Mouse (Mus musculus): ENCODE data around the gene Stau1.

Stau1 gene

GRCm38 (mm10) chr2:166983351-166983894 is 12.7 kb downstream of the Stau1 start:
- DNase-seq (ENCODE audit: low spot score) = no peak

DNA sequence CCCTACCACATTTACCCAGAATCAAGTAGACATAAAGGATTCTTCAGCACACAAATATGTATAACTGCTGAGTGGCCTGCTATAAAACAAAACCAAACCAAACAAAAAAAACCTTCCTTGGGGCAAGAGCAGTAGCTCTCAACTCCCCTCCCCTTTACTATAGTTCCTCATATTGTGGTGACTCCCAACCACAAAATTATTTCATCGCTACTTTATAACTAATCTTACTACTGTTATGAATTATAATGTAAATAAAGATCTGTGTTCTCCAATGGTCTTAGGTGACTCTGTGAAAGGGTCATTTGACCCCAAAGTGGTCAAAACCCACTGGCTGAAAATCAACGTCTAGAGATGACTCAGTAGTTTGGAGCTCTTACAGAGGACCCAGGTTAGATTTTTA is 15.9 kb downstream of the Stau1 start:
- DNase-seq (ENCODE audit: low spot score) = no peak

GRCm38 (mm10) chr2:166977490-166977889 is 18.6 kb downstream of the Stau1 start:
- DNase-seq (ENCODE audit: low spot score) = no peak

- no peak for DNase-seq (ENCODE audit: low spot score)
Measured at GRCm38 (mm10) chr2:166976356-166976755, 19.7 kb downstream of the Stau1 start.

- DNase-seq (ENCODE audit: low spot score) = no peak
Measured at GRCm38 (mm10) chr2:166974177-166974872, 21.8 kb downstream of the Stau1 start.

DNA sequence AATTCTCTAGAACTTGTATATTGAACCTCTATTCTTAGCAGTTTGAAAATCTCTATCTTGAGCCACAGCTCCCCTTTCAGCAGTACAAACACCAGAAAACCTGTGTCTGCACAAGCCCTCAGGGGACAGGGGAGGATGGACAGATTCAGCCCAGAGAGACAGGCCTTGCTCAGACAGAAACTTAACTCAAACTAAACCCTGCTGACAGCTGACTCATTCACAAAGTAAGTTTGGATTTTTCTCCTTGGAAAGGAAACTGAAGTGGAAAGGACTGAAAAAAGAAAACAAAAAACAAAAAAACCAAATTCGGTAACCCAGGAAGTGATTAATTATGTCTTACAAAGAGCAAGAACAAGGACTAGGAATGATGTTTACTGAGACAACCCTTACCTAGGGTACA is 22.9 kb downstream of the Stau1 start:
- DNase-seq (ENCODE audit: low spot score) = no peak

DNA sequence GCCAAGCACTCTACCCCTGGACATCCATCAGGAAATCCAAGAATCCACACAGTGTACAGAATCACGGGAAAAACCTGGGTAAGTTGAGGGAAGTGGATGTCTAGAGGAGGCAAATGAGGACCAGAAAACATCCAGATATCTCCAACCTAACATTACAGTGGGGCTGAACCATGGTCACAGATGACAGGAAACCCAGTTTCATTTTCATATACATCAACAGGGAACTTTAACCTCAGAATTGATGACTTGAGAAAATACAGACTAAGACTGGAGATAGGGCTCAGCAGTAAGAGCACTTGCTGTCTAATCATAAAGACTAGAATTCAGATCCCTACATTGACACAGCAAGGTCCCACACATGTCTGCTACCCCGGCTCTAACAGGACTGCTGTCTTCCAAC is 31.3 kb downstream of the Stau1 start:
- DNase-seq (ENCODE audit: low spot score) = no peak

- no peak for DNase-seq (ENCODE audit: low spot score)
Measured at GRCm38 (mm10) chr2:166963257-166963656, 32.8 kb downstream of the Stau1 start.

GRCm38 (mm10) chr2:166960648-166961330 is 35.3 kb downstream of the Stau1 start:
- DNase-seq (ENCODE audit: low spot score) = no peak

DNA sequence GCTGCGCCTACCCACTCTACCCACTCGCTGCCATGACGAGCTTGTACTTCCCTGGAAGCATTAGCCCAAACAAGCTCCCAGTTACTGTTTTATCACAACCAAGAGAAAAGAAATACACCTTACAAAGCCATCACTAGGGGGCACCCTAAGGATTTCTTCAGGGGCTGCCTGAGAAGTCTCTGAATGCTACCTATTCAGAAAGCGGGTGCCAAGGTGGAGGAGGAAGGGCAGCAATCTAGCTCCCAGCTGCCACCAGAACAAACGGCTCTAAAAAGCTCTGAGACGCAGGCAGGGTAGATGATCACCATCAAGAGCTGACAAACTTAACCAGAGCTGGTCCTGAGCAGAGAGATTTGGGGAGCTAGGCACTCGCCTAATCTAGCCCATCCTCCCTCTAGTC is 39.3 kb downstream of the Stau1 start:
- DNase-seq (ENCODE audit: low spot score) = no peak

GRCm38 (mm10) chr2:166952151-166952550 is 43.9 kb downstream of the Stau1 start:
- DNase-seq (ENCODE audit: low spot score) = no peak

GRCm38 (mm10) chr2:166950853-166951648 is 45.0 kb downstream of the Stau1 start:
- no peak for DNase-seq (ENCODE audit: low spot score)

- no peak for DNase-seq (ENCODE audit: low spot score)
Measured at GRCm38 (mm10) chr2:166948936-166949335, 47.2 kb downstream of the Stau1 start.

- no peak for DNase-seq (ENCODE audit: low spot score)
Measured at GRCm38 (mm10) chr2:166948246-166948645, 47.9 kb downstream of the Stau1 start.

GRCm38 (mm10) chr2:166945456-166945855 is 50.6 kb downstream of the Stau1 start:
- no peak for DNase-seq (ENCODE audit: low spot score)

DNA sequence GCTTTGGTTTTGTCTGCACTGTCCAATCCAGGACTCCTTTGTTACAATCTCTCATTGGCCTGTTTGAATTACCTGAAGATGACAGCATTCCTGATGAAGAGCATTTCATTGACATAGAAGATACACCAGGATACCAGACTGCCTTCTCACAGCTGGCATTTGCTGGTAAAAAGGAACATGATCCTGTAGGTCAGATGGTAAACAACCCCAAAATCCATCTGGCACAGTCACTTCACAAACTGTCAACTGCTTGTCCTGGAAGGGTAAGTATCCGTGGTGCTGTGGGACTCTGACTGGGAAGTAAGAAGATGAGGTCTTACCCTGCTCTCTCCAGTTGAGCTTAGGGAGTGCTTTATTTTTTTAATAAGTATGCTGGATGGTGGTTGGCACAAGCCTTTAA is 51.8 kb downstream of the Stau1 start:
- no peak for DNase-seq (ENCODE audit: low spot score)

DNA sequence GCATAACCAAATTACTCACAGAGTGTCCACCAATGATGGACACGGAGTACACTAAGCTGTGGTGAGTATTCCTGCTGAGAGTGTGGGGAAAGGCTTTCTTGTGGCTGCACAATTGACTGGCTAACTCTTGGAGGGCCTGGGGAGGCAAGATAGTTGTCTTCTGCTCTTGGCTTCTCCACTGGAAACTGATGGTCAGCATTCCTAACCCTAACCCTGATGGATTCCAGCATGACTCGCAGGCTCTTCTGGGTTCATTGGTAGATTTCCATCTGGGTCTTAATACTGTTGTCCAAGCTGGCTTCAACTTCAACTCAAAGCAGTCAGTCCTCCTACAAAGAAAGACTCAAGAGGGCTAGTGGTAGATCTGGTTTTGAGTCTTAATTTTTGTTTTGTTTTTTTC is 53.0 kb downstream of the Stau1 start:
- DNase-seq (ENCODE audit: low spot score) = no peak

GRCm38 (mm10) chr2:166936166-166936565 is 59.9 kb downstream of the Stau1 start:
- no peak for DNase-seq (ENCODE audit: low spot score)

DNA sequence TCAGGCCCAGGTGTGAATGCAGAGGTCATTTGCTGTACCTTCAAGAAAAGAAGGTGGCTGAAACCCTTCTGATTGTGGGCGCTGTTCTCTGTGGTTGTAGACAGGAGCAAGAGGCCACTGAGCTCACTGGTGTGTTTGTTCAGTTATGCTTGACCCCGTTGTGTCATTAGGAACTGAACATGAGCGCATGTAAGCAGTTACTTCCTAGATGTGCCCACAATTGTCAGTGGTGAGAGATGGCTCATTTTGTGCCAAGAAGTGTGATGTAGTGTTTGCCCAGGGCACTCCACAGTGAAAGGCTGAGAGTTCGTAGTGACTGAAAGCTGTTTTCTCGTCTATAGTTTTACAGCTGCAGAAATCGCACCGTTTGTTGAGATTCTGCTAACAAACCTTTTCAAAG is 60.5 kb downstream of the Stau1 start:
- no peak for DNase-seq (ENCODE audit: low spot score)

- no peak for DNase-seq (ENCODE audit: low spot score)
Measured at GRCm38 (mm10) chr2:166934416-166934815, 61.7 kb downstream of the Stau1 start.

DNA sequence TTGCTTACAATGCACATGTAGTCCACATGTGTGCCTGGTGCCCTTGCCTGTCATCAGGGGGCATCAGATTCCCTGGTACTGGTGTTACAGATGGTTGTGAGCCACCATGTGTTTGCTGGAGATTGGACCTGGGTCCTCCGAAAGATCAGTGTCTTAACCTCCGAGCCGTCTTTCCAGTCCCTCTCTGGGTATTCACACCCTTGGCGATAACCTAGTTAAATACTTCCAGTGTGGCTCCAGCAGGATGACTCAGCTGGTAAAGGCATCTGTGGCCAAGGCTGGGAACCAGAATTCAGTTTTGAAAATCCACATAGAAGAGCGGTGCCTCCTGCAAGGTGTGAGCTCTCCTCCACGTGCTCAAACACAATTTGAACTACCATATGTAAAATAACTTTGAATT is 62.2 kb downstream of the Stau1 start:
- DNase-seq (ENCODE audit: low spot score) = no peak

DNA sequence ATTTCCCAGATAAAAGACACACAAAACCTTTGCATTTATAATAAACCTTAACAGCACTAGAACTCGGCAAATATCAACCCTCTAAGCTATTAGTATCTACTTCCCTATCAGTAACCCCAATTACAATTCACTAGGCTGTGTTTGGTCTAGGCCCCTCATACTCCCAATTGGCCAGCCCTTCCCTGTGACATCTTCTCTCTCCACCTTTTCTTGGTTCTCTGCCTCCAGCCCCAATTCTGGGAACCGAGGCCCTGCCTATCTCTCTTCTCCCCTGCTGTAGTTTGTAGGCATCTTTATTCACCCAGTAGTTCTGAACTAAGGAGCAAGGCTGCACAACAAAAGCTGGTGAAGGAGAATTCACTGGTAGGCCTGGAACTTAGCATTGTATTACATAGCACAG is 72.1 kb downstream of the Stau1 start:
- no peak for DNase-seq (ENCODE audit: low spot score)

- DNase-seq (ENCODE audit: low spot score) = no peak
Measured at GRCm38 (mm10) chr2:166910536-166910935, 85.6 kb downstream of the Stau1 start.
